Mouse (Mus musculus) left cerebral cortex, adult 18-20 months (tissue): ENCODE measurements around the gene Cyp2a12. TPM values are rescaled to one million over a fixed set of nuclear protein-coding genes. Genes with fewer than 3 reads are reported as not detected.
"Not testable (repeated sequence)": the region's sequence is repeated elsewhere in the genome, so short reads cannot be mapped to it uniquely, and the experiment has no call there.

ENCODE experiments used
- DNase-seq, 2 experiments: peaks; one replicate each; pipeline ENCODE4 v3.0.0; 2021 to 2022; ENCODE audit warnings: low spot score in 2 of 2, mixed read lengths in 1 of 2
- long read RNA-seq, 2 experiments: library from polyadenylated mRNA; stranded (forward); transcript quantifications; one replicate each; pipeline ENCODE4 v2.0.0; 2021
- total RNA-seq, 2 experiments: library from RNA; stranded (reverse); gene quantifications; 2 replicates each; pipeline ENCODE4 v1.2.3; 2021

The Cyp2a12 gene
- not detected for total RNA-seq
- long read RNA-seq, experiment 1: 0 reads
- long read RNA-seq, experiment 2: 0 reads

- no peak for DNase-seq
Measured at GRCm38 (mm10) chr7:27028789-27029188, at the start of gene Cyp2a12. TSS of gene Cyp2a12 (plus strand) at chr7:27029081.

- not testable (repeated sequence) for DNase-seq
Measured at GRCm38 (mm10) chr7:26981464-26981863, 47.4 kb upstream of the Cyp2a12 start.

GRCm38 (mm10) chr7:26981937-26982336 lies 46.9 kb upstream of the Cyp2a12 start:
- DNase-seq: not testable (repeated sequence)

- DNase-seq: no peak
Measured at GRCm38 (mm10) chr7:26982551-26982950, 46.3 kb upstream of the Cyp2a12 start.

- DNase-seq: not testable (repeated sequence)
Measured at GRCm38 (mm10) chr7:26983151-26983550, 45.7 kb upstream of the Cyp2a12 start.

GRCm38 (mm10) chr7:27026581-27026980 lies 2.3 kb upstream of the Cyp2a12 start:
- not testable (repeated sequence) for DNase-seq

GRCm38 (mm10) chr7:27048886-27049285 lies 20.0 kb downstream of the Cyp2a12 start:
- DNase-seq: not testable (repeated sequence)

- DNase-seq: not testable (repeated sequence)
Measured at GRCm38 (mm10) chr7:27059333-27059732, 30.5 kb downstream of the Cyp2a12 start.

- not testable (repeated sequence) for DNase-seq
Measured at GRCm38 (mm10) chr7:27059896-27060295, 31.0 kb downstream of the Cyp2a12 start.

GRCm38 (mm10) chr7:27078641-27079040 lies 49.8 kb downstream of the Cyp2a12 start:
- DNase-seq: no peak

- no peak for DNase-seq
Measured at GRCm38 (mm10) chr7:27081625-27082024, 52.7 kb downstream of the Cyp2a12 start.

Other genes with a start within 250 kb of the Cyp2a12 start
- not detected for gene Cyp2g1, start 220.2 kb upstream of the Cyp2a12 start, total RNA-seq
- under 1 TPM in 1 of 2 experiments, not detected in 1; 0.56 TPM for gene Cyp2a5, start 193.8 kb upstream of the Cyp2a12 start, total RNA-seq
- gene Cyp2a22, start 89.7 kb upstream of the Cyp2a12 start, total RNA-seq: not detected
- gene Cyp2f2, start 90.8 kb downstream of the Cyp2a12 start, total RNA-seq: not detected
- gene Cyp2t4, start 124.6 kb downstream of the Cyp2a12 start, total RNA-seq: not detected
- 100 to 1,000 TPM; 101 to 115 TPM for gene Egln2, start 137.7 kb downstream of the Cyp2a12 start, total RNA-seq
- gene Rab4b, start 149.8 kb downstream of the Cyp2a12 start, total RNA-seq: 10 to 100 TPM; 93.0 to 99.8 TPM
- not detected for gene Gm21983, start 152.0 kb downstream of the Cyp2a12 start, total RNA-seq
- gene Mia, start 152.1 kb downstream of the Cyp2a12 start, total RNA-seq: 1 to 10 TPM in 1 of 2 experiments, under 1 TPM in 1; 0.70 to 1.4 TPM
- gene BC024978, start 166.7 kb downstream of the Cyp2a12 start, total RNA-seq: 10 to 100 TPM; 19.7 to 22.7 TPM
- 10 to 100 TPM; 75.9 to 85.9 TPM for gene Snrpa, start 167.2 kb downstream of the Cyp2a12 start, total RNA-seq
- 10 to 100 TPM; 11.3 to 11.7 TPM for gene Itpkc, start 199.6 kb downstream of the Cyp2a12 start, total RNA-seq
- gene Coq8b, start 203.9 kb downstream of the Cyp2a12 start, total RNA-seq: 10 to 100 TPM; 33.6 to 39.6 TPM
- gene Numbl, start 229.4 kb downstream of the Cyp2a12 start, total RNA-seq: 100 to 1,000 TPM; 108 to 128 TPM